Mouse (Mus musculus) cerebellum, postnatal 10 days (tissue): Measurements from ENCODE around the gene Galnt18.

Experiments
- DNase-seq, 2 experiments: peaks; one replicate each; pipeline ENCODE4 v3.0.0; 2021; ENCODE audit warnings: mixed read lengths in 2 of 2

Gene Galnt18

GRCm38 (mm10) chr7:111713828-111714600, 65.8 kb downstream of the Galnt18 start:
- DNase-seq = no peak

- DNase-seq = no peak
Observed at GRCm38 (mm10) chr7:111712797-111713196, 67.0 kb downstream of the Galnt18 start.

DNA sequence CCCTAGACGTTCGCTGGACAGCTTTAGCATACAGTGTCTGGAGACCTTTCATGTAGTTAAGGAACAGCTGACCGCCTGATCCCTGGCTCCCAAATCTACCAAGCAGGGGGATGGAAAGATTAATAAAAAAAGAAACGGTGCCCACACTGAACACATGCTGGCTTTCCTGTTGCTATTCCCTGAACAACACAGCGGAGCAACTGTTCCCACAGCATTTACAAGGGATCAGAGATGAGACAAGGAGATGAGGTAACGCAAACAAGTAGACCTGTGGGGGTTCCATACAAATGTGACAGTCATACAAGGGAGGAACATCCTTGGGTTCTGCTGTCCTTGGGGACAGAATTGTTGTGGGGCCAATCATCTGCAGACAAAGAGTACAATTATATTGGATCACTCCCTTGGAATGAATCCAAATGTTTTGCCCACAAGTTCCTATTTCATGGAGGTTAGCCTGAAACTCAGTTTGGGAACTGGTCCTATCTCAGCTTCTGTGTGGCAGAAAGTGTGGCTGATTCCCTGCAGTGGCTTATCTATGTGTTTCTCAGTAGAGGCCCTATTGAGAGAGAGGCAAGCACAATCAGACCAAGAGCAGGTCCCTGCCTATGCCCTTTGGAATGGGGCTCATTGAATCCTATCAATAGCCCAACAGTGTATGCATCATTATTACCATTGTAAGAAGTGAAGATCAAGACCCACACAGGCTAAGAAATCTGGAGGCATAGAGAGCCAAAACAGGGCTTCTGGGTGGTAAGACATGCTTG, 68.5 kb downstream of the Galnt18 start:
- DNase-seq = no peak

DNA sequence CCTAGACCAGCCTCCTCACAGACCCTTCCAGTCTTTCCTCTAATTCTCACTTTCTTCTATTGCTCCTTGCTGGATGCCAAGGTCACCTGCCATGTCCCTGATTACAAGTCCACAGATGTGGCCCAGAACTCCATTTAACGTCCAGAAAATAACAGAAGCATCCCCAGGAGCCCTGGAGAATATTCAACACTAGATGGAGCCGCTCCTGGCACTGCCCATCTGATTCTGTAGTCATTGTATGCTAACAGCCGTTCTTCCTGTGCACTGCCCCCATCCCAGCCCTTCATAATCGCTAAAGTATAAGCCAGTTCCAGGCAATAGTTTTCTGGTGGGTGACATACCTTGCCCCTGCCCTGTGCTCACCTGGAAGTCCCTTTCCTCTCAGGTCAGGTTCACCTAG, 69.5 kb downstream of the Galnt18 start:
- peak; percentile 20 to 25 for DNase-seq

GRCm38 (mm10) chr7:111708563-111708962, 71.2 kb downstream of the Galnt18 start:
- DNase-seq = no peak

DNA sequence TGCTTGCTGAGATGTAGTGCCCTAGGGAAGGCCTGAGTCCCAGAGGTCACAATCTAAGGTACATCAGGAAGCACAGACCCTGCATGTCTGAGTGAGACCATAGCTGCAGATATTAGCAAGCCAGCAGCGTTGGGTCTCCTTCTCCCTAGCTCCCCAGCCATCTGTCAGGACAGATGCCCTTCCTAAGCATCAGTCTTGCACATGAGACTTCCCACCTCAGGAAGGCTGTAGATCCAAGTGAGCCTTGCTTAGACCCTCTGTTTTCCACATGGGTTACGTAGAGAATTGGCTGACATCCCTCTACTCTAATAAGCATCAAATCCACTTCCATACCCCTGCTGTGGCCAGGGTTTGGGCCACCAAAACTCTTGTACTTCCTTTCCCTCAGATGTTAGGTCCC, 76.8 kb downstream of the Galnt18 start:
- DNase-seq = peak; percentile 23 to 64

DNA sequence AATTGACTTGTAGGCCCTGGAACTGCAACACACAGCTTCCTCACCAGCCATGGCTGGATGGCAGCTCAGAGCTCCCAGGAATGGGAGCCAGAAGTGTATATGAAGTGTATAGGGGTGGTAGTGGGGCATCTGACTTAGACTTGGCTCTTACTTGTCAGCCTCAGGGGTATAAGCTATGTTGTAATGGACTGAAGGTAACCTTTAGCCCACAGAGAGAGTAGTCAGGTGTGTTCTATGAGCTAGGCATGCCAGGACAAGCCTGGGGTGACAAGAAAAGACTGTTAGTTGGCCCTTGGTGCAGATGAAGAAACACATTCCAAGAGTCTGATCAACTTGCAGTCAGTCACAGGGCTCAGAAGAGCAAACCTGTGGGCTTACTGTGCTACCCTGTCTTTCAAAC, 78.0 kb downstream of the Galnt18 start:
- DNase-seq = no peak

- peak in 1 of 2 experiments; percentile 21 for DNase-seq
Observed at GRCm38 (mm10) chr7:111699446-111699845, 80.3 kb downstream of the Galnt18 start.

GRCm38 (mm10) chr7:111696226-111696625, 83.6 kb downstream of the Galnt18 start:
- no peak for DNase-seq

GRCm38 (mm10) chr7:111694312-111694711, 85.5 kb downstream of the Galnt18 start:
- DNase-seq = peak; percentile 72 to 83

- peak; percentile 67 to 73 for DNase-seq
Observed at GRCm38 (mm10) chr7:111692641-111693261, 87.0 kb downstream of the Galnt18 start.

- no peak for DNase-seq
Observed at GRCm38 (mm10) chr7:111680108-111680507, 99.7 kb downstream of the Galnt18 start.

DNA sequence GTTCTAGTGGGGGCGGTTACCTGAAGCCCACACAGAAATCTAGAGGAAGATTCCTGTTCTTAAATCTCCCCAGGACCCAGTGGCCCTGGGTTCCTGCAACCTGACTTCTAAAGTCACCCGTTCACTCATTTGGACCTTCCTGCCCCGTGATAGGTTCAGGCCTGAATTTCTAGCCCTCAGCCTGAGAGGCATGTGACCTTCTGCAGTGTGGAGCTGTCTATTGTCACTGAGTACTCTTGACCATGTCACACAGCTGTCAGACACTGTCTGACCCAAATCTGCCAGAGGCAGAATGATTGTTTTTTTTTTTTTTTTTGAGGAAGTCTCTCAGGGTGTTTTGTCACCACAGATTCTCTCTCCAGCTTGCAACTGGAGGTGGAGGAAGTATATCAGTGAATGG, 103.3 kb downstream of the Galnt18 start:
- no peak for DNase-seq

GRCm38 (mm10) chr7:111672467-111672866, 107.3 kb downstream of the Galnt18 start:
- DNase-seq = peak; percentile 33 to 48

GRCm38 (mm10) chr7:111663139-111664073, 116.4 kb downstream of the Galnt18 start:
- DNase-seq = peak; percentile 71 to 77

- no peak for DNase-seq
Observed at GRCm38 (mm10) chr7:111658579-111658978, 121.2 kb downstream of the Galnt18 start.

DNA sequence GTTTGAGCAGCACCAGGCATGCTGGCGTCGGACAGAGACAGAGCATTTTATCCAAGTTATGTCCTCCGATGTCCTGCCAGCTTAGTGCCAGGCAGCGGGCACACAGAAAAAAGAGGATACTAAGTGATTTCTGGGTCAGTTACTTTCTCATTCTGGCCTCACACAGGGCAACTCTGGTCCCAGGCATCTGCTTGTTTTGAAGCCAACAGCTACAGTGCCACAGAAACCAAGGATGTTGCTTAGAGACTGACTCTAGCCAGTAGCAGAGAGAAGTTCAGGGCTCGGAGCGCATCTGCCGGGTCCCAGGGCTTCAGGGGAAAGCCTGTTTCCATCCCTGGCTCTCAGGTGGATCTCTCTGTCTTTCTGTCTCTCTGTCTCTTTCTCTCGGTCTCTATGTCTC, 124.8 kb downstream of the Galnt18 start:
- DNase-seq = peak in 1 of 2 experiments; percentile 27

- peak; percentile 56 to 59 for DNase-seq
Observed at GRCm38 (mm10) chr7:111654526-111654925, 125.3 kb downstream of the Galnt18 start.

DNA sequence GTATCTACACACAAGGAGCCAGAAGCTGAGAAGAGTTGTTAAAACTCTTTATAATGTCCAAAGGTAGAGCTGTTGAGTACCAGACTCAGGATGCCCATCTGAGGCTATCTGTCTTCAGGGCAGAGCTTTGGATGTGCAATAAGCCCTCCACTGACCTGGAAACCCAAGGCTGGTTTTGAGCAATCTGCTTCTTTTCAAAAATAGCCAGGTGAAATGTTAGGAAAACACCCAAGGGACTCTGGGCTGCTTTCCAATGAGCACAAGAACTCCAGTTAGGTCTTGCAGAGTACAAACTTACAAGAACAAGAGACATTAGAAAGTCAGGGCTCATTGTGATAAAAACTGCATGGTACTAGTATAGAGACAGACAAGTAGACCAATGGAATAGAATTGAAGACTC, 135.4 kb downstream of the Galnt18 start:
- DNase-seq = no peak

- no peak for DNase-seq
Observed at GRCm38 (mm10) chr7:111638899-111639298, 140.9 kb downstream of the Galnt18 start.

GRCm38 (mm10) chr7:111638465-111638864, 141.3 kb downstream of the Galnt18 start:
- DNase-seq = no peak

- no peak for DNase-seq
Observed at GRCm38 (mm10) chr7:111637866-111638448, 141.8 kb downstream of the Galnt18 start.
